In genomic region chr14:64587699-64588434, GRCm38 (mm10) we compare ENCODE assay signal across 8 mouse cellular contexts.
DNase-seq lines count a peak whose midpoint lies in the region; ATAC-seq and TF ChIP-seq lines count a peak whose summit lies in the region.

No protein-coding gene starts in this region.

- H3K4me3 ChIP-seq in heart, embryonic 10.5 days = peak overlapping the region; percentile 66
- peak overlapping the region; percentile 45 for H3K4me3 ChIP-seq in embryonic facial prominence, embryonic 15.5 days (replicated peaks)
- H3K4me3 ChIP-seq in layer of hippocampus, adult 2 months = peak overlapping the region; percentile 80
- peak overlapping the region; percentile 76 for H3K4me3 ChIP-seq in midbrain, embryonic 12.5 days

- peaks cover 37% of the 10 kb centered on the region for H3K4me1 ChIP-seq in heart, embryonic 10.5 days
- H3K4me1 ChIP-seq in embryonic facial prominence, embryonic 15.5 days = peaks cover 38% of the 10 kb centered on the region
- H3K4me1 ChIP-seq in midbrain, embryonic 12.5 days = peaks cover 45% of the 10 kb centered on the region

- TF ChIP-seq CTCF in layer of hippocampus, adult 2 months (conservative IDR thresholded peaks at IDR 0.05) = no peak

- H3K27me3 ChIP-seq in heart, embryonic 10.5 days (ENCODE audit: insufficient read depth, poor library complexity, severe bottlenecking) = peaks cover 100% of the 10 kb centered on the region
- peaks cover 92% of the 10 kb centered on the region for H3K27me3 ChIP-seq in embryonic facial prominence, embryonic 15.5 days
- peaks cover 74% of the 10 kb centered on the region for H3K27me3 ChIP-seq in midbrain, embryonic 12.5 days

- no peak for DNase-seq in heart, embryonic 10.5 days (ENCODE audit: low spot score)
- DNase-seq in heart, adult 18-20 months = no peak
- peak; percentile 16 for DNase-seq in Muller cell, postnatal 12 days (ENCODE audit: inconsistent ontology term)
- peak; percentile 72 to 85 for DNase-seq in layer of hippocampus, adult 2 months (ENCODE audit: low spot score in 2 of 2)
- no peak for DNase-seq in B cell, adult 2 months

- no peaks in the 10 kb centered on the region for H3K9me3 ChIP-seq in heart, embryonic 10.5 days
- H3K9me3 ChIP-seq in embryonic facial prominence, embryonic 15.5 days (replicated peaks) = no peaks in the 10 kb centered on the region
- no peaks in the 10 kb centered on the region for H3K9me3 ChIP-seq in midbrain, embryonic 12.5 days

- H3K4me2 ChIP-seq in embryonic facial prominence, embryonic 15.5 days (replicated peaks) = peak overlapping the region; percentile 79
- peak overlapping the region; percentile 70 for H3K4me2 ChIP-seq in midbrain, embryonic 12.5 days (replicated peaks)

- no peak overlapping the region for H3K27ac ChIP-seq in heart, embryonic 10.5 days
- H3K27ac ChIP-seq in embryonic facial prominence, embryonic 15.5 days (replicated peaks) = no peak overlapping the region
- H3K27ac ChIP-seq in layer of hippocampus, adult 2 months = peak overlapping the region; percentile 97
- peak overlapping the region; percentile 99 for H3K27ac ChIP-seq in midbrain, embryonic 12.5 days (replicated peaks)

- ATAC-seq in embryonic facial prominence, embryonic 15.5 days (ENCODE audit: insufficient number of reproducible peaks, low FRiP score, low TSS enrichment, low read depth) = no peak
- ATAC-seq in midbrain, embryonic 12.5 days (ENCODE audit: low FRiP score, low read depth) = peak; percentile 35
- no peak for ATAC-seq in activated CD4-positive, CD25-positive, alpha-beta regulatory T cell, adult 4 months

- H3K9ac ChIP-seq in embryonic facial prominence, embryonic 15.5 days = no peak overlapping the region
- H3K9ac ChIP-seq in midbrain, embryonic 12.5 days (replicated peaks) = peak overlapping the region; percentile 97

- 2% methylated on average over 40 of the region's 40 CpGs for WGBS in heart, embryonic 10.5 days
- under 1% methylated on average over 40 of the region's 40 CpGs for WGBS in embryonic facial prominence, embryonic 15.5 days
- WGBS in midbrain, embryonic 12.5 days = under 1% methylated on average over 38 of the region's 40 CpGs

- no peaks in the 10 kb centered on the region for H3K36me3 ChIP-seq in heart, embryonic 10.5 days
- H3K36me3 ChIP-seq in embryonic facial prominence, embryonic 15.5 days = no peaks in the 10 kb centered on the region
- H3K36me3 ChIP-seq in midbrain, embryonic 12.5 days = peaks cover 16% of the 10 kb centered on the region; the same call in 1 of the 2 replicates

Comparison
In these comparisons a context has a peak if more than half of its experiments do, and no peak if none do; other contexts are left out.
1. DNase-seq: peak in Muller cell, postnatal 12 days (single experiment) and layer of hippocampus, adult 2 months (2 of 2); none in heart, embryonic 10.5 days (single experiment), heart, adult 18-20 months (0 of 2) and B cell, adult 2 months (0 of 2).
2. H3K27ac ChIP-seq: peak in layer of hippocampus, adult 2 months (single experiment) and midbrain, embryonic 12.5 days (single experiment); none in heart, embryonic 10.5 days (single experiment) and embryonic facial prominence, embryonic 15.5 days (single experiment).
3. Peak in every context shown above with its lines, with median percentiles within 50 percentile points of each other: H3K4me3 ChIP-seq.